Mouse (Mus musculus) left cerebral cortex, adult 8-10 months (tissue): ENCODE measurements at regions not wholly inside any gene's neighbourhood (a gene's known extent, or its start where the extent isn't known, plus 50 kb on each side); places are given as distances from the start of the nearest gene placed in this dataset.

ENCODE experiments used
- DNase-seq, 2 experiments: peaks; one replicate each; pipeline ENCODE4 v3.0.0; 2022; ENCODE audit warnings: low spot score in 2 of 2

DNA sequence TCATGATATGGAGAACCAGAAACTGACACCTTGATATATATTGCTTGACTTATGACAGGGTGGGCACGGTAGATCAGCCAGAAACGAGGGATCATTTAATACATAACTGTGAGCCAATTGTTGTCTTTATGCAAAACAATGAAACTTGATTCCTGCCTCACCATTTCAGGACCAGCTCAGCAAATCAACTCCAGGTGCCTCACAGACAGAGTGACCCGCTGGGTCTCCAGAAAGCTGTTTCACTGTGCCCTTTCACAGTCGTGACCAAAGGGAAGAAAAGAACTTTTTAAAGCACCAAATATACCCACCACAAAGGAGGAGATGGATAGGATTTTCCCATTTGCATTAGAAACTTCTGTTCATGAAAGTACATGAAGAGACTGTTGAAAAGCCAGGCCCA lies 443.0 kb upstream of the Mki67 start:
- no peak for DNase-seq

DNA sequence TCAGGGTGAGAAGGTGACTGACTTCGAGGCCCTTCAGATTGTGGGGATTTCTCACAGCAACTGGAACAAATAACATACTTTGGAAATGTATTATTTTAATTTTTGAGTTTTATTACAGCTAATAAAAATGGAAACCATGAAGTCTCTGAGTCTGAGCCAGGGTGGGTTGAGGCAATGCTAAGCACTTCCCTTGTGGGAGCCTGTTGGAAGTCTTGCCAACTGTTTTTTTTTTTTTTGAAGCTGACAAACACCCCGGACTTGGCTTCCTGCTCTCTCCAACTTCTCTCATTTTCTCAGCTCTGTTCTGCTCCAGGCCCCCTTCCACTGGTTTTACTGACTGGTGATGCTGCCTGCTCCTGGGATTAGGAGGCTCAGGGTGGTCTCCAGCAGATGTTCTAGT lies 445.4 kb upstream of the Mki67 start:
- no peak for DNase-seq

DNA sequence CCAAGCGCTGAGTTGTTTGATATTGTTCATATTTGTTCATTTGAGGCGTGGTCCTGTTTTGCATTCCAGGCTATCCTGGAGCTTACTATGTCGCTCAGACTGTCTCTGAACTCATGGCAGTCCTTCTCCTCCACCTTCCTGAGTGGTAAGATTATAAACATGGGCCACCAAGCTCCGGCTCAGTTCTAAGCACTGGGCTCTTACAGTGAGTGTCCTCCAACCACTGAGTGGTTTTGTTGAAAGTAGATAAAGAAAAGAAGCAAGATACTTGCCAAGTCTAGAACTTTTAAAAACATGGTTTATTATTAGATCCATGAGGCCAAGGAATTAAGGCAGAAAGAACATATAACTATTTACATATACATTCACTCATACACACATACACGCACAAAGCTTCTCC lies 448.7 kb upstream of the Mki67 start:
- DNase-seq, result no peak

DNA sequence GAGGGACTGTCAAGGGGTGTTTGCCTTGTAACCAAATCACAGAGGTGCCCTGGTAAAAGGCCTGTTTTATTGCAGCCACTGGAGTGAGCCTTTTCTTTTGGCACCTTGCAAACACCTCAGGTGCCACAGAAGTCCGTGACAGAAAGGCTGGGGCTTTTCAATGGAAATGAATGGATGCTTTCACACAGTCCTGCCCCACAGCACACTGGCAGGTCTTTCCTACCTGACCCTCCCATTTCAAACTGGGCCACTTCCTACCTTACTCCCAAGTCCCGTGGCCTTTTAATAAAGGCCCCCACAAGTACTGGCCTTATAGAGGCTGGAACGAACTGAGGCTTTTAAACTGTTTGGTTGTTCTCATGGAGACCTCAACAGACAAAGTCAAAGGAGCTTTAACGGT lies 453.1 kb upstream of the Mki67 start:
- no peak for DNase-seq

DNA sequence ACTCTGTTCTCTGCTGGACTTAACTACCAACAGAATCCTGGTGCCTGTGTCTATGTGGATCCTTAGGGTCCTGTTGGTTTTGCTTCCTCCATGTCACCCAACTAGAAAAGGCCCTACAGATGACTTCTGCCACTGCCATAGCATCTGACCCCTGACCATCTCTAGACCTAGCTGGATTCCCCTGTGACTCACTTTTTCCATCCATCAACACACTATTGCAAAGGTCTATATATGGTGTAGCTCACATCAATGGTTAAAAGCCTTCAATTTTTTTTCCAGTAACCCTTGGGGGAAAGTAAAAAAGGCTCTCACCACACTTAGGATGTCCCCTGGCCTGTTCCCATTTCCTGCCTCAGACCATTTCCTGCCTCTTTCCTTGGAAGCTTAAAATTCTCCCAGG lies 460.2 kb upstream of the Mki67 start:
- no peak for DNase-seq

DNA sequence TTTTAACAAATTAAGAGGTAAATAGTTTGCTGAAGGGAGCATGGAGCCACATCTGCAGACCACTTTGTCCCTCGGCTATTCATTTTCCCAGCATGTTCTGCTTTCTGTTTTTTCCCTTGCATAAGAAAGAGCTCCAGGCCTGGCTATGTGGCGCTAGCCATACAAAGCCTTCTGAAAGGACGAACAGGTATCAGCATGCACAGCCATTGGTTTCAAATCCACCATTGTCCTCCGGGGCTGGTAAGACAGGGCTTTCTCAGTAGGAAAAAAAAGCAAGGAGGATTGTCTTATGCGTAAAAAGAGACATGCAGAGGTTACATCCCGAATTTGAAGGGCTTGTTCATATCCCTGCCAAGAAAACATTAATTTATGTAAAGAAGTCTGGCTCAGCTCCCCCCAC lies 464.8 kb upstream of the Mki67 start:
- no peak for DNase-seq

DNA sequence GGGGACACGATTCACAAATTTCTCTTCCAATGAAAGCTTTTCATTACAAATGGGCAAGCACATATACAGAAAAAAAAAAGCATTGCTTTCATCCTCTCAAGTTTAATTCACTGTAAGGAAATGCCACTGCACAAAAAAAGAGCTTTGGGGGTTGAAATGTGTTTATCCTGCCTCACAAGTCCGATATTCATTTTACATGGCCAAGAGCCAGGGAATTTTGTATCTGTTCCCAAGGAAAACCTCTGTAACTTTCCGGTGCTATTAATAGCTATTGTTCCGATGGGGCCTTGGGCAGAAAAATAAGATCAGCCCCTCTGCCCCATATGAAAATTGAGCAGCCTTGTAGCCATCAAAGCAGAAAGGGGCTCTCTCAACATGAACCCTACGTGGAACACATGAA lies 465.9 kb upstream of the Mki67 start:
- no peak for DNase-seq

DNA sequence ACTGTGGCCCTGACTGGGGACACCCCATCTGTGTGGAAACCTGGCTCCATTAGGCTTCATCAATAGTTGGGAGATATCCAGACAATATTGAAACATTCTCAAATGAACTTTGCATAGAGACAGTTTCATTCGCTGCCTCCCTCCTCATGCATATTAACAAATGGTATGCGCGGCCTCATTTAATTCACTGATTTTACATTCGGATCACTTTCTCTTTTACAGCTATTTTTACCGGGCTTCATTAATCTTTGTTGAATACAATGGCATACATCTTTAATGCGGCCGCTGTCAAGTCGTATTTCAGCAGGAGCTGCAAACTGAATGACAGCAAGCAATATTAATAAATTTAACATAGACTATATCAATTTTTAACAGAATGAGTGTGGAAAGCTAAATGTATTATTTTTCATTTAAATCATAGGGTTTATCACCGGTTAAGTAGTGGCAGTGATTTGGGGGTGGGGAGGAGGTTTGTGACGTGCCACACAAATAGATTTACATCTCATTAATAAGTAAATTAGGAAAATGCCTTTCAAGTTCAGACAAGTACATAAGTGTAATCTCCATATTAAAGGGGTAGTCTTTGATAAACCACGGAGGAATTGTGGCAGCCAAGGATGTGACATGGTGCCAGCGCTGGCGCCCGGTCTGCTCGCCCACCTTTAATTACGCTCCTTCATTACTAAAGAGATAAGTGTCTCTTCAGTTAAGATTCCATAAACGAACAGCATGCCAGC lies 480.4 kb upstream of the Mki67 start:
- DNase-seq, result no peak

DNA sequence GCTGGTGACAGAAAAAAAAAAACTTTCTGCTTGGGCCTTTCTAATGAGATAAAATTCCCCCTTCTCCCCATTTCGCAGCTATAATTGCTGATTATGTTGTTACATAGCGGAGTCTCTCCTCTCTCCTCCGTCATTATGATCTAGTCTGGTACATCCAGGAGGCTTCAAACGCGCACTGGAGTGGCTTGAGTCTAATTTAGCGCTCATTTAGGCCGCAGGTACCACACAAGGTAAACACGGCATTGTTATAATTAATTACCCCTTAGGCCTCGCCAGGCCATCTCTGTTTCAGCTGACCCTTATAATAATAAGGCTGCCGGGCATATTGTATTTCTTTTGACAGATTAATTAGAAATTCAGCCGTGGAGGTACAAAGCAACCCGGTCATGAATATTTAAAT lies 492.7 kb upstream of the Mki67 start:
- DNase-seq, result no peak

DNA sequence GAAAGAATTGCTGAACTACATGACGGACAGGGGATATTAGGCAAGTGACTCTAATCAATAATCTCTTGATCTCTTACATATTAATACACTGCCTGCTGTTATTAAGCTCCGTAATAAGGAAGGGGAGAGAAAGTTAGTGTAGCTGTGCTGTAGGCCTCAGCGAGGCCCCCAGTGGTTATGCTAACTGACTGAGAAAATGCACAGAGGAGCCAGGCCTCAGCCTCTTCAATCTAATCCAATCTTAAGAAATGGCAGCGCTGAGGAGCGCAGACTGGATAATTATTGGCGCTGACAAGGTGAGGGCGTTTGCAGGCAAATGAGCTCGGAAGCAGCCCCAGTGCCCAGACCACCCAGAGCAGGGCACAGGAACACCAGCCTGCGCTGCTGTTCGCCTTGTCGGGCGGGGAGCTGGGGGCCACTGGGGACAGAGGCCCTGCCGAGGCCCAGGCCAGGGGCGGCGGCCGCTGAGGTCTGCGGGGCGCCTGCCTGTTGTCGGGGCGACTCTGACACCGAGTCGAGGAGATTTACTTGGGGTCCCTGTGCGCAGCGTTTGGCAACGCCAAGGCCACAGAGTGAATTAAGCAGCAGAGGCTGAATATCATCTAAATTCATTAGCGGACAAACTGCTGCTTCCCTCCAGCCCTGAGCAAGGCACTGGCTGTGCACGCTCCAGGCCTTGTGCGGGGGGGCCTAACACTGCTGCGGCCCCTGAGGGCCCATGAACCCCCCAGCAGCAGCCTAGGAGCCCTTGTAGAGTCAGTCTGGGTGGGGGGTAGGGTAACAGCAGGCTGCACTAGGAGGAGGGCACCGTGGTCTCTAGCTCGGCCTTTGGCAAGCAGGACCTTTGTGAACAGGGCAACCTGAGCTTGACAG lies 493.4 kb upstream of the Mki67 start:
- no peak for DNase-seq

DNA sequence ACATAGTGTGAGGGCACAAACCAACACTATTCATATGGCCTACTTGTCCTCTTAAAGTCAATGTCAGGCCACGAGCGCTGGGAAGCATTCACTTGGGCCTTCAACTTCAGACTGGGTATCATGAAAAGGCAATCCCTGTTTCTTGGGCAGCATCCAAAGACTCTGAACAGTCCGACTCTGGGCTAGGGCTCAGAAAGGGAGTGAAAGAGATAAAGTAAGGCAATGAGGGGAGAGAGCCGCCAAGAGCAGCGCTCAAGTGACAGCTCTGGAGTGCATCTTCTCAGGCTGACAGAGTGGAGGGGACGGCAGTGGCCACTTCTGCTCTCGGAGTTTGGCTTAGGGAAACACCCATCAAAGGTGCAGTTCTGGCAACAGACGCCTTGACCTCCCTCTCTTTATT lies 496.3 kb upstream of the Mki67 start:
- no peak for DNase-seq

DNA sequence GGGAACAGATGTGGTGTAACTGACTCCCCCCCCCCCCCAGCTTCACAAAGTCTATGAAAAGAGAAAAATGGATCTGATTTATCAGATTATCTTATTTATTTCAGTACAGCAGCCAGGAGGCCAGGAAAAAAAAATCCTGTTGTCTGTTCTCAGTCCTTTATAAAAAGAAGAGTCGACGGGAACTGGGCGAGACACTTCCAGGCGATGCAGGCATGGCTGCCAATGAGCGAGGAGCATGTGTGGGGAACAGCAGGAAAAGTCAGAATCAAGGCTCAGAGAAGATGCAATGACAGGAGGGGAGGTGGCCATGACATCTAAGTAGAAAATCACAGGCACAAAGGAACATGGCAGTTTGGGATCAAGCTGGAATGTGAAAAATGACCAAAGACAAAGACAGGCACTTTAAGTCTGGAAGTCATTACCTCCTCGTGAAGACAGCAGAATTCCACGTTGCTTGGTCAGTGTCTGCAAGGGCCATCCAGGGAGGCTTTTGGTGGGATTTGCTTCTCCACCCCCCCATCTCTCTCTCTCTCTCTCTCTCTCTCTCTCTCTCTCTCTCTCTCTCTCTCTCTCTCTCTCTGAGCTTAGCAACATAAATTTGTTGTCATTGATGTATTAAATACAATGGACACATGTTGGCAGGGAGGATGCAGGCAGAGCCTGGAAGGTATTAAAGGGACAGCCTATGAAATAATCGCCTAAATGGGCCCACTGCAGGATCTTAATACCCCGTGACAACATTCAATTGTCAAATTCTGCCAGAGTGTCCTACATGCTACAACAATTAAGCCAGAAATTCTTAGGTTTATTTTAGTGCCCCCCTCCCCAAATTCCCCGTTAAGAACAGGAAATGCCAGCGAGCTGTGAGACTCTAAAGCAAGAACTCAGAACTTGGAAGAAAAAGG lies 497.1 kb upstream of the Mki67 start:
- DNase-seq, result no peak

DNA sequence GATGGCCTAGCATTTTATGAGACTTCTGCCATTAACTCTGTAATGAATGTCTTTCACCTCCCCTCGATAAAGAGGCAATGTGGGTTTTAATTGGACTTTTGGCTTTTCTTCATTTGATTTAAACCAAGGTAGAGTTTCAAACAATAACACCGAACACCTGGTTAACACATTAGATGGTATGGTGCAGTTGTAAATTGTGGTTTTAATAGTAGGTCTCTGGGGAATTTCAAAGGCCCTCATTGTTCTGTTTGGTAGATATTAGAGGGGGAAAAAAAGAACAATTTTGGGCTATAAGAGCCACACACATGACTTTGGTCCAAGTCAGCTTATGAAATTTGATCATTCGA lies 497.8 kb upstream of the Mki67 start:
- no peak for DNase-seq

DNA sequence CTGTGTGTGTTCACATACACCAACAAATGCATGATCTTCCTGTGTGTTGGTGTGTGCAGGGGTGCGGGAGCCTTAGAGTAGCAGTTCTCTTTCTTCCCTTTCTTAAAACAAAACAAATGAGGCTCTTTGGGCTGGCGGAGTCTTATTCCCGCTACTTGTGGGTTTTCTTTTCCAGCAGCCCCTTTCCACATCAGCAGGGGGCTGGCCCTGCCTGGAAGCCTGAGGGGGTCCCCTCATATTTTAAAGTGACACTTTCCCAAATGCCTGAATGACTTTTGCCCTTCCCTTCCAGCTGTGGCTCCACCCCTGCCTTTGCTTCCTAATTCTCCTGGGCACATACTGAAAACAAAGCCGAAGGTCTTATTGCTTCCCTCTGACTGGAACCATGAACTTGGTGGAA lies 498.3 kb upstream of the Mki67 start:
- no peak for DNase-seq

DNA sequence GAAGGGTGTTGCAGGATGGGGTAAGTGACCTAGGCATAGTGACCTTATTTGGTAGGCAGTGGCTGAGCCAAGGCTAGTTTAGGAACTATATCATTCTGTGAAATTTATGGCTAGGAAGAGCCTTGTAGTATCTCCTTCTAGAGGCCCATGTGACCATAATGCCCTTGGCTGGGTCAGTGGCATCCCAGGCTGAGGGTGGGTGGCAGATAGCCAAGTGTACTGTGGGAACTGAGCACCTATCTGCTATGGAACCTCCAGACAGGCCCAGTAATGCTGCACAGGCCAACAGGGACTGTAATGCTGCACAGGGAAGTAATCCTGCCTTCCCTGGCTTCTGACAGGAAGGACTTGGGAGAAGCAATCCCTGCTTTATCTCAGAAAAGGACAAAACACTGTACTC lies 500.6 kb upstream of the Mki67 start:
- DNase-seq, result no peak

DNA sequence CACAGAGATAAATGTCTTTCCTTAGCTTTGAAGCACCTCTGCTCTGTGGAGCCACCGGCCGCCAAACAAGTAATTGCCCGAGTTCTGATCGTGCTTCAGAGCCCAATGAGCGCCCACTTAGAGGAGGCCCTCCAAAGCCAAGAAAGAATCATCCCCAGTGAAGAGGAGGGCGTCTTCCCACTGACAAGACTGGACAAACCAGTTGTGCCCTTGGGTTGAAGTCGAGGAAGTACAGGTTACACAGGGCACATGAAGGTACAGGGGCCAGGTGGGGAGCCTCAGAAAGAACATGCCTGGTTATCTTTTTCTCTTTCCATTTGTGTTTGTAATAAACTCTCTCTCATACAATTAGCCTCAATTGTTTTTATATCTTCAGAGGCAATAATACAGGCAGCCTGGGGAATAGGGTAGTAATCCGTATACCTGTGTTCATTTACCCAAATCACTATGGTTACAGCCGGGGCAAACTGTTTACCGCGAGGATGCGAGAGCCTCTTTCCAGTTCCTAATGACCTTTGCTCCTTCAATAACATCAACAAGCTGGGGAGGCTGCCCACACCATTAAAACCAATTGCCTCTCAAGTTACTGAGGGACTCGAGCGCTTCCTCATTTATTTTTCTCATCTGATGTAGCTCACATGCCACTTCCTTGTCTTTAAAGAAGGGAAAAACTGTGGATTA lies 503.5 kb upstream of the Mki67 start:
- DNase-seq, result no peak

DNA sequence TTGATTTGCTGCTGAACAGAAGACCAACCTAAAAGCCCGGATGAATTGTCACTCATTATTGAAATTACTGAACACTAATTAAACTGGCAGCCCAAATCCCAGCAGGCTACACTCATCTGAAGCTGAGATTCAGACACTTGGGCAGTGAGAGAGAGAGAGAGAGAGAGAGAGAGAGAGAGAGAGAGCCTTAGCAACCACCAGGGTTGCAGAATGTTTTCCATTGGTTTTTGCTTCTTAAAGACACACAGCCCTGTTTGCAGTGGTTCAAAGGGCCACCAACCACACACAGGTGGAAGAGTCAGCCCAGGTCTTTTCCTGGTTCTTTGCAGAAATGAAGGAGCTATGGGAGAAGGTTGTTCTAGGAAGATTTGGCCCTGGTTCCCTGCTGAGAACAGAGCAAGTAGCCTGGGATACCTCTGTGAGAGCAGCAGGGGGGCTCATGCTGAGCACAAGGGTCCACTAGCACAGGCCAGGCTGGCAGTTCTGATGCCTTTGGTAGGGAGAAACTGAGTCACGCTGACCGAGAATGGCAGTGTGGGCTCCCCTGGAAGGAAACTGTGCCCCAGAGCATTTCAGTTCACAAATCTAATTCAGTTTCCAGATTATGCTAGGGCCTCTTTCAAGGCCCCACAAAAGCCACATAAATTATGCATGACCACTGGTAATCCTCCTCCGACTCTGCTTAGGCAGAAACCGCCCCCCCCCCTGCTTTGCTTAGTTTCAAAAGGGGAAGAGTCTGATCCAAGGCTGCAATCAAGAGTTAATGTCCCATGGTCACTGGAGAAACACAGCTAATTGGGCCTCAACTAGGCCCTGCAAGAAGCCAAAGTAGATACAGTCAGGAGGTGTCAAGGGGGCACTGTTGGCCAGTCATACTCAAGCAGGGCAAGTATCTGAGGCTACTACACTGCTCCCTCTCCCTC lies 504.3 kb upstream of the Mki67 start:
- peak in 1 of 2 experiments; percentile 9 for DNase-seq

DNA sequence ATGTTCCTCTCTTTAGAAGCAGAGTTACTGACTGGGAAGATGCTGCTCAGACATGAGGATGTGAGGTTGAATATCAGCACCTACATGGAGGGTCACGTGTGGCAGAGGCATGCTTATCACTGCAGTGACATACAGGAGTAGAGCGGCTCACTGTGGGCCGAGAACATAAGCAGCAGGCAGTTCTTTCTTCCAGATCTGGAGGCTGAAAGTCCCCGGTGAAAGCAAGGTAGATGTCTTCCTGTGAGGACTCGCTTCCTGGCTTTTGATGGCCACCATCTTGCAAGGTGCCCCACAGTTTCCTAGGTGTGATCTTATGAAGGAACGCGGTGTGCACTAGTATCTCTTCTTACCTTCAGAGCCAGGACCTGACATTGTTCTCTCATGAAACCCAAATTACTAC lies 505.5 kb upstream of the Mki67 start:
- DNase-seq, result no peak

DNA sequence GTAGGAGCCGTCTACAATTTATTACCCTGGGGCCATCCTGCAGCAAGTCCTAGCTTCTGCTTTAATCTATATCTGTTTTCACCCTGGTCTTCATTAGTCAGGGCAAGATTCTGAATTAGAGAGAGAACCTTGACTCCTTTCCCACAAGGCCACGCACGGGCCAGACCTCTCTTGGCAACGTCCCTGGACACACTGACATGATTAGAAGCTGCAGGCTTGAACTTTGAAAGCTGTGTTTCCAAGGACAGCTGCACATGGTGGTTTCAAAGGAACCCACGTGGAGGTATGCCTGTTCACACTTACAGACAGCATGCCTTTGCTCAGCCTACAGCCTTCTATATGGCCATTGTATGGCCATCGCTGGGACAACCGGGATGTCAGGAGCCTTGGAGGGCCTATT lies 509.9 kb upstream of the Mki67 start:
- DNase-seq, result no peak

DNA sequence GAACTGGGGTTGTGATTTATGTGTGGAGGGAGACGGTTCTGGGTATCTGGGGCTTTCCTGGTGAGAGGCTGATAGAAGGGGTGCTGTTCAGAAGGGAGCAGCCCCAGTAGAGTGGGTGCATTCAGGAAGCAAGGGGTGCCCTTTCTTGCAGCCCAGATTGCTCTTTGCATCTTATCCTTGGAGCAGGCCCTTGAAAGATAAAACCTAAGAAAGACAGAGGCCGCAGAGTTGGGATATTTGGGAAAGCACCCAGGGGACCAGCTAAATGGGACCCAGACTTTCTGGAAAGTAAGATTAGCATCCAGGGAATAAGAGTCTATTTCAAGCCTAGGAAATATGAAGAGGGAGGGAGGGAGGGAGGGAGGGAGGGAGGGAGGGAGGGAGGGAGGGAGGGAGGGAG lies 512.2 kb upstream of the Mki67 start:
- DNase-seq, result no peak
